Mouse (Mus musculus) left cerebral cortex, postnatal 10 days (tissue): Measurements from ENCODE around the gene Tifab. TPM values are rescaled to one million over a fixed set of nuclear protein-coding genes. Genes with fewer than 3 reads are reported as not detected.

Source experiments
- total RNA-seq, 2 experiments: library from RNA; stranded (reverse); gene quantifications; 2 replicates each; pipeline ENCODE4 v1.2.3; 2021

The Tifab gene
- total RNA-seq, 2 experiments from 2014 or later = 2.0 to 2.1 TPM

Other genes starting within 250 kb of the Tifab start
- 10 to 100 TPM; 86.3 to 92.1 TPM for gene H2afy, start 42.5 kb downstream of the Tifab start, total RNA-seq
- not detected for gene Neurog1, start 73.3 kb upstream of the Tifab start, total RNA-seq
- 100 to 1,000 TPM in 1 of 2 experiments, 10 to 100 TPM in 1; 99.1 to 109 TPM for gene Cxcl14, start 117.7 kb upstream of the Tifab start, total RNA-seq
- gene Gm3045, start 247.7 kb upstream of the Tifab start, total RNA-seq = not detected